Mouse (Mus musculus): ENCODE measurements at regions not wholly inside any gene's neighbourhood (a gene's known extent, or its start where the extent isn't known, plus 50 kb on each side); places are given as distances from the start of the nearest gene placed in this dataset.

GRCm38 (mm10) chr11:65490426-65490825 is 220.6 kb upstream of the Myocd start:
- DNase-seq = no peak

GRCm38 (mm10) chr11:65475821-65476540 is 206.2 kb upstream of the Myocd start:
- peak; percentile 8 for DNase-seq

DNA sequence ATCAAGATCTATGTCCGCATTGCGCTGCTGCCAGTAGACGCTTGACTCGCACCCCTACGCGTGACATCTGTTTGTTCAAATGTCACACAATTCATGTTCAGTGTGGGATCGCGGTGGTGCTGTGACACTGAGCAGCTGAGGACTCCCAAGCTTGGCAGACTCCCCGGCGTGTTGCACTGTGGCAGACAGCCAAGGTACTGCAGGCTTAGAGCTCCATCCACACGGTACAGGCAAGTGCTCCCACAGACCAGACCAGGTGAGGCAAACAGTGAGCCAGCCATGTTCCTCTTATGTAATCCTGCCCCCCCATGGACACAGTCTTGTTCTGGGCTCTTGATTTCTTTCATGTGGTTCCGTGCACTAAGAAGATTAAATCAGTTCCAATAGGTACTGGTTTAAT is 205.5 kb upstream of the Myocd start:
- peak; percentile 84 for DNase-seq

- no peak for DNase-seq
Observed at GRCm38 (mm10) chr11:65469762-65470741, 200.3 kb upstream of the Myocd start.

- DNase-seq = no peak
Observed at GRCm38 (mm10) chr11:65461044-65461443, 191.3 kb upstream of the Myocd start.

GRCm38 (mm10) chr11:65448436-65448835 is 178.6 kb upstream of the Myocd start:
- DNase-seq = no peak

DNA sequence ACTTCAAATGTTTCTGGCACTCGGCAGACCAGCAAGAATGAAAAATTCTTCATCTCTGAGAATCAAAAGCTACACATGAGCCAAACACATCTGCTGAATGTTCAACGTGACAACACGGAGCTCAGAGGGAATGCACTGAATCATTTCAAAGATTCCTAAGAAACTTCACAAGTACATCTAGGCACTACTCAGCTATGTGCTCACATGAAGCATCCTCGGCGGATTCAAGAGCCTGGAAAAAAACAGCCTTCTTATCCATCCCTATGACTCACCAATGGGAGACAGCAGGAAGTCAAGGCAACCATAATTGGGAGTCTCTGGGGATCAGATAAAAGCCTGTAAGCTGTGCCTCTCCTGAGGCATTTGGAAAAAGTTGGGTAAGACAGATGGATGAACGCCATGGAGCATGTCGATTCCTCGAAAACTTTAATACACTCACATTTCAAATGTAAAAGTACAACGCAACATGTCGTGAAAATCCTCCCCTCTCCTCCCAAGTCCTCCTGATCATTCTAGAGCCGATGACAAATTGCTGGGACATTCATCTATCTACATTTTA is 173.8 kb upstream of the Myocd start:
- DNase-seq = no peak

- no peak for DNase-seq
Observed at GRCm38 (mm10) chr11:65435699-65436161, 165.9 kb upstream of the Myocd start.

- DNase-seq = no peak
Observed at GRCm38 (mm10) chr11:65421889-65422288, 152.1 kb upstream of the Myocd start.

GRCm38 (mm10) chr11:65408621-65409020 is 138.8 kb upstream of the Myocd start:
- DNase-seq = no peak

- DNase-seq = no peak
Observed at GRCm38 (mm10) chr11:65402460-65403154, 132.8 kb upstream of the Myocd start.

GRCm38 (mm10) chr11:65389238-65389637 is 119.4 kb upstream of the Myocd start:
- DNase-seq = no peak

GRCm38 (mm10) chr11:65386291-65387061 is 116.7 kb upstream of the Myocd start:
- peak; percentile 39 for DNase-seq

DNA sequence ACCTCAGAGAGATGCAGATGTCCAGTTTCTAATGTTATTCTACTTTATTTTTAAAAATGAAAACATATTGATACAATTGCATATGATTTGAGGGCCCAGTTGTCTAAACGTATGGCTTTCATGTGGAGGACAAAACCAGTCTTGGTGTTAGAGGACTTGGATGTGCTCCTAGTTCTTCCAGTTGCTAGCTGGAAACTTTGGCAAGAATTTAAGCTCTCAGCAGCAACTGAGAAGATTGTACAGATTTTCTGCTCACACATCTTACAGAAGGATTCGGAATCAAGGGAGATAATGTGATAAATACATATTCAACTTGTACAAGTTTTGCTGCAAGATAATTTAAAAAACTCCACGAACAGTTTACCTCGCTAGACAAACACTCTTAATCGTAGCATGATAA is 105.6 kb upstream of the Myocd start:
- no peak for DNase-seq

GRCm38 (mm10) chr11:65373136-65373535 is 103.3 kb upstream of the Myocd start:
- no peak for DNase-seq

DNA sequence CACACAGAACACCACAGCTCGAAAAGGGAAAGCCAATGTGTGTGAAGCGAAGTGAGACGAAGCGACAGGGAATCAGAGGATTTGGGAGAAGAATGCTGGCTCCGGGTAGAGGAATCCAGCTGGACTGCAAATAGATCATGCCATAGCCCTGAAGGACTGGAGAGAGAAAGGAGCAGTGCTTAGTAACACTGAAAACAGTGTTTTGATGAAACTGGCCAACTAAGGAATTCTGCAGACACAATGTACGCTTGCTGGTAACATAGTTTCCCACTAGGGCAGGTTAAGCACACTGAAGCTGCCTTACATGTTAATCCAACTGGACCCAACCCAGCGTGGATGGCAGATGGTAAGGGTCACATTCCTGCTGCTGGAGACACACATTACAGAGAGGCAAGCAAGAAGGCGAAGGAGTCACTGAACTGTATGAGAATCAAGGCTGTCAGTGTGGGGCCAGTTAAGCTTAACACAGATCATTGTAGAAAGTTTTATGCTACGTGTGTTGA is 102.6 kb upstream of the Myocd start:
- peak; percentile 17 for DNase-seq

GRCm38 (mm10) chr11:65367825-65368224 is 98.0 kb upstream of the Myocd start:
- DNase-seq = peak; percentile 17

DNA sequence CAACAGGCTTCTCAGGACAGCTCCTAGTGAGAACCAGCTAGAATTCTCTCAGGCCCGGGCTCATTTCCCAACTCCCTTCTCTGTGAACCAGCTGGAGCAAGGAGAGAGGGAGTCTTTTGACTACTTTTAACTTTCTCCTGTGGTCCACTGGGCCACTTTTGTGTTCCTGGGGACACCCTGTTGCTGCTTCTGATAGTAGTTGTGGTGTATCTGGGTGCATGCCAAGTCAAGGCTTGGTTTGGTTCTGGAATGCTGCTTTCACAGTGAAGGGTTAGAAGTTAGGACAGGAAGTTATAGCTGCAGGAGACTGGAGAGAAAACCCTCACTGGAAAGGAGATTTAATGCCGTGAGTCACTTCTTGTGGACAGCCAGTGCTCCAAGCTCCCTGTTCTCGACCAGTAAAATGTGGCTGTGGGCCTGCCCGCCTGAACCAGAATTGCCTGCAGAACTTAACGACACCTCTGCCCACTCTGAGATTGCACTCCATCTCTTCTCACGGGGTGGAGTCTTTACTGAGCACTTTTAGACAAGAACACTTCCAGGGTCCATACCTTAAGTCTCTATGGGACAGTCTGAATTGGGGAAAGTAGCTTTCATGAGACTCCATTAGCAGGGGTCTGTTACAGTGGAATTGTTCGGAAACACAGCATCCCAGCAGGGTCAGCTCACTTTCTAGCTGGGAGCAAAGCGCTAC is 97.0 kb upstream of the Myocd start:
- DNase-seq = peak; percentile 57

DNA sequence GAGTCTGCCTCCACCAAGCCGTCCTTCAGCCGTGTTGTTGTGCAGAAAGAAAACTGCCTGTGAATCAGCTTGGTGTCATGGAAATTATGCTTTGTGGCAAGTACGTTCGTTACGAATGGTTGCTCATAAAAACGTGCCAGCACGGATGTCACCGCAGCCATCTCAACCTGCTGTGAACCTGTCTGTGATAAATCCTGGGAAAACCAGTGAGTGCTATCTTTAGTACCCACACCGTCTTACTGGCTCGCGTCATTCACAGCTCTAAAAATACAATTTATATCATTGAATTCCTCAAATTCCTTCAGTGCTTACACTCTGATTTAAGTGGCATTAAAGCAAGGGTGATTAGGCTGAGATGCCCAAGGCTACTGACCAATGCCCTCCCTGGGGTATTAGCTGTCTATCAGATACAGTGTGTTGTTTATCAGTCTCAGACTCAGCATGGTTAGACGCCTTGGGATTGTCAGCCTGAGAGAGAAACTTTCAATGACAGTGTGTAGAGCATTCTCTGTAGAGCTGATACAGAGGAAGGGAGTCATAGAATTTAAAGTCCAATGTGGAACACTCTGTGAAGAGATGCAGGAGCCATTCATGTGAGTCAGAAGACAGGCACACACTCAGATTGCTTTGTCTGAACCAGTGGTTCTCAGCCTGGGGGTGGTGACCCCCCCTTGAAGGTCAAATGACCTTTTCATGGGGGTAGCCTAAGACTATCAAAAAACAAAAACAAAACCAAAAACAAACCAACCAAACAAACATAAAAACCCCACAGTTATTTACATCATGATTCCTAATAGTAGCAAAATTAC is 96.2 kb upstream of the Myocd start:
- DNase-seq = peak; percentile 56

GRCm38 (mm10) chr11:65364910-65365309 is 95.1 kb upstream of the Myocd start:
- no peak for DNase-seq

Data from heart, postnatal 4 days (tissue).